Mouse (Mus musculus): Measurements from ENCODE around the gene Zbtb7b. TPM values are rescaled to one million over a fixed set of nuclear protein-coding genes. Genes with fewer than 3 reads are reported as not detected.

The Zbtb7b gene
- total and polyA plus RNA-seq, 3 experiments = 23.3 to 123 (median 34.2) TPM

- TF ChIP-seq CTCF (IDR thresholded peaks at IDR 0.05; ENCODE audit: low read depth, low read length) (no peak), TAL1 (conservative IDR thresholded peaks at IDR 0.05; ENCODE audit: low read depth, low read length) (no peak)
- Histone ChIP-seq H3K4me3 (ENCODE audit: low read depth, low read length) (no peak within 1 kb of the TSS), H3K9me3 (replicated peaks) (no peaks in the 10 kb centered on the region), H3K36me3 (replicated peaks) (peaks cover 88% of the 10 kb centered on the region), H3K27me3 (ENCODE audit: insufficient read depth, low read length) (no peaks in the 10 kb centered on the region), H3K4me1 (ENCODE audit: insufficient read depth, low read depth, low read length) (peaks cover 16% of the 10 kb centered on the region)
- ATAC-seq (ENCODE audit: extremely low read depth, insufficient number of reproducible peaks, low FRiP score, poor library complexity, severe bottlenecking) = no peak
- no peak for DNase-seq (ENCODE audit: low spot score)
These were observed 8.1 kb upstream of the Zbtb7b start, which contains the start of gene Lenep for GRCm38 (mm10) chr3:89402693-89403092. Gene Lenep (minus strand): TSS chr3:89402793.

GRCm38 (mm10) chr3:89401329-89401728 is 6.8 kb upstream of the Zbtb7b start:
- H3K4me3 ChIP-seq (ENCODE audit: low read depth, low read length) = no peak overlapping the region
- no peaks in the 10 kb centered on the region for H3K9me3 ChIP-seq (replicated peaks)
- H3K4me1 ChIP-seq (ENCODE audit: insufficient read depth, low read depth, low read length) = peaks cover 14% of the 10 kb centered on the region
- no peak for TF ChIP-seq CTCF (IDR thresholded peaks at IDR 0.05; ENCODE audit: low read depth, low read length)
- no peak for TF ChIP-seq TAL1 (conservative IDR thresholded peaks at IDR 0.05; ENCODE audit: low read depth, low read length)
- ATAC-seq (ENCODE audit: extremely low read depth, insufficient number of reproducible peaks, low FRiP score, poor library complexity, severe bottlenecking) = no peak
- no peaks in the 10 kb centered on the region for H3K27me3 ChIP-seq (ENCODE audit: insufficient read depth, low read length)
- DNase-seq (ENCODE audit: low spot score) = no peak
- peaks cover 78% of the 10 kb centered on the region for H3K36me3 ChIP-seq (replicated peaks)

- ATAC-seq (ENCODE audit: extremely low read depth, insufficient number of reproducible peaks, low FRiP score, poor library complexity, severe bottlenecking) (no peak), DNase-seq (ENCODE audit: low spot score) (no peak)
- Histone ChIP-seq H3K36me3 (replicated peaks) (peaks cover 31% of the 10 kb centered on the region), H3K9me3 (replicated peaks) (no peaks in the 10 kb centered on the region), H3K4me1 (ENCODE audit: insufficient read depth, low read depth, low read length) (peaks cover 45% of the 10 kb centered on the region), H3K27me3 (ENCODE audit: insufficient read depth, low read length) (no peaks in the 10 kb centered on the region), H3K4me3 (ENCODE audit: low read depth, low read length) (peak overlapping the region; percentile 83; the same call in 1 of the 2 replicates)
- TF ChIP-seq POLR2AphosphoS5 (IDR thresholded peaks at IDR 0.05; ENCODE audit: insufficient replicate concordance, low read depth, low read length) = no peak
- TF ChIP-seq GATA2 (IDR thresholded peaks at IDR 0.05; ENCODE audit: borderline replicate concordance, low read depth, low read length) = no peak
- TF ChIP-seq GATA1 (IDR thresholded peaks at IDR 0.05; ENCODE audit: borderline replicate concordance, low read length) = no peak
- no peak for TF ChIP-seq CTCF (IDR thresholded peaks at IDR 0.05; ENCODE audit: low read depth, low read length)
- no peak for TF ChIP-seq TAL1 (conservative IDR thresholded peaks at IDR 0.05; ENCODE audit: low read depth, low read length)
These were observed 2.1 kb upstream of the Zbtb7b start for GRCm38 (mm10) chr3:89396654-89397005.

DNA sequence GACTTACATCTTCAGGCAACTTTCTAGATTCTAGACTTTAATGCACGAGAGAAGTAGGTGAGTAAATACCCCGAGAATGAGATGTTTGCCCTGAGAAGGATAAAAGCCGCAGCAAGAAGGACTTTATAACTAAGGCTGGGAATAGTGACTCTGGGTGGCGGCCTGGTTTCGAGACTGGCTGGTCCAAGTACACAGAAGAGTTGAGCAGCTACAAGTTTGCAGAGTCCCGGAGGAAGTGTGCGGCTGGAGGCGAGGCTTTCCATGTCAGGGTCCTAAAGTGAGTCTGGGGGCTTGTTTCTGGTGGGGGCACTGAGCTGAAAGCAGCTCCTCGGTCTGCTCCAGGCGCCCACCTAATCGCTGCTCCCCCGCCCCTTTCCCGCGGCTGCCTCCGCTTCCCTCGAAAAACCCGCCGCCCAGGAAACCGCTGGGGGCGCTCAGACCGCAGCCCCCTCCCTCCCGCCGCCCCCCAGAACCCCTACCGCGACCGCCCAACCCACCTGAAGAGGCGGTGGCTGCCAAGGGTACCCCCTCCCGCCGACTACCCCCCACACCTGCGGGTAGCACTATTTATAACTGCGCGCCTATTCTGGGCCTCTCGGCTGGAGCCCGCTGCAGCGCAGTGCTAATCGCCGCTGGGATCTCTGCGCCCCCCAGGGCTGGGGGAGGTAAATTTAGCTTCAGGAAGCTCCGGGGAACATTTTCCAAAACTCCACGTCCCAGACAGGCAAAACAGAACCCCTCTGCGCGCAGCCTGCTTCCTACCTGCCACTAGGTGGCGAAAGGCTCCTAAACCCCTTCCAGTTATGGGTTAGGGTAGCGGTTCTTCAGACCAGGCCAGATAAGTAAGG is 1.5 kb upstream of the Zbtb7b start:
- H3K27me3 ChIP-seq (ENCODE audit: insufficient read depth, low read length) = no peaks in the 10 kb centered on the region
- H3K4me3 ChIP-seq (ENCODE audit: low read depth, low read length) = peak overlapping the region; percentile 83
- H3K9me3 ChIP-seq (replicated peaks) = no peaks in the 10 kb centered on the region
- H3K4me1 ChIP-seq (ENCODE audit: insufficient read depth, low read depth, low read length) = peaks cover 51% of the 10 kb centered on the region
- TF ChIP-seq CTCF (IDR thresholded peaks at IDR 0.05; ENCODE audit: low read depth, low read length) = peak; percentile 87
- no peak for TF ChIP-seq POLR2AphosphoS5 (IDR thresholded peaks at IDR 0.05; ENCODE audit: insufficient replicate concordance, low read depth, low read length)
- TF ChIP-seq TAL1 (conservative IDR thresholded peaks at IDR 0.05; ENCODE audit: low read depth, low read length) = no peak
- no peak for TF ChIP-seq GATA1 (IDR thresholded peaks at IDR 0.05; ENCODE audit: borderline replicate concordance, low read length)
- ATAC-seq (ENCODE audit: extremely low read depth, insufficient number of reproducible peaks, low FRiP score, poor library complexity, severe bottlenecking) (no peak), DNase-seq (ENCODE audit: low spot score) (peak; percentile 50)
- peaks cover 29% of the 10 kb centered on the region for H3K36me3 ChIP-seq (replicated peaks)

DNA sequence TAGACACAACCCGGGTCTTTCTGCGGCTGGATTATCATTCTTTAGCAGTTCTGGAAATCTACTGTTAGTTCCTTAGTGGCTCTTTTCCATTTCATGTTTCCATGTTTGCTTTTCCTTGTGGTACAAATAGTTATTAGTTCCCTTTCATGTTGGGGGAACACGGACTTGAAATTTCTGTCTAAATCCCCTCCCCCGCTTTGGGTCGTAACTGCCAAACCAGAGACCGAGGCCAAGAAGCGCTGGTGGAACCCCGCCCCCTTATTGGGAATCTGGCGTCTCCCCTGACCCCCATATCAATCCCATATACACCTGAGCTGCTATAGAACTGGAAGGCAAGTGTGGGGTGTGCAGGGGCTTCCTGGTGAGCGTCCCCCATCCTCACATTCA is 836 bp upstream of the Zbtb7b start:
- TF ChIP-seq POLR2AphosphoS5 (IDR thresholded peaks at IDR 0.05; ENCODE audit: insufficient replicate concordance, low read depth, low read length) (no peak), GATA1 (IDR thresholded peaks at IDR 0.05; ENCODE audit: borderline replicate concordance, low read length) (no peak), GATA2 (IDR thresholded peaks at IDR 0.05; ENCODE audit: borderline replicate concordance, low read depth, low read length) (no peak), CTCF (IDR thresholded peaks at IDR 0.05; ENCODE audit: low read depth, low read length) (no peak), TAL1 (conservative IDR thresholded peaks at IDR 0.05; ENCODE audit: low read depth, low read length) (no peak)
- H3K4me3 ChIP-seq (ENCODE audit: low read depth, low read length) = peak overlapping the region; percentile 83
- peaks cover 29% of the 10 kb centered on the region for H3K36me3 ChIP-seq (replicated peaks)
- H3K27me3 ChIP-seq (ENCODE audit: insufficient read depth, low read length) = no peaks in the 10 kb centered on the region
- H3K4me1 ChIP-seq (ENCODE audit: insufficient read depth, low read depth, low read length) = peaks cover 57% of the 10 kb centered on the region
- no peak for ATAC-seq (ENCODE audit: extremely low read depth, insufficient number of reproducible peaks, low FRiP score, poor library complexity, severe bottlenecking)
- DNase-seq (ENCODE audit: low spot score) = no peak
- no peaks in the 10 kb centered on the region for H3K9me3 ChIP-seq (replicated peaks)

DNA sequence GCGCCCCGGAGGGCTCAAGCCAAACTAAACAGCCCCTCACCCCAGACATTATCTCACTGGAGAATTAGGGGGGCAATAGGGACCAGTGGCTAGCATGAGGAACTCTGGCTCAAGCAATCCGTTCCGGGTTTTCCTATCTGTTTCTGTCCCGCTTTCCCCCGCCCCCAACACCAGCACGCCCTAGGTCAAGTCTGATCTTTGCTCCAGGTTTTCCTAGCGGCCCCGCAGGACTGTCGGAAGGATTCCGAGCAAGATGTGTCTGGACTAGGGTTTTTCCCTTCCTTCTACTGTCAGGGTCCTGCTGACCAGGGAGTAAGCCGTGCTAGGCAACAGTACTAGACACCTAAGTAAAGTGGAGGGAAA is 299 bp upstream of the Zbtb7b start:
- no peaks in the 10 kb centered on the region for H3K9me3 ChIP-seq (replicated peaks)
- H3K27me3 ChIP-seq (ENCODE audit: insufficient read depth, low read length) = no peaks in the 10 kb centered on the region
- peaks cover 62% of the 10 kb centered on the region for H3K4me1 ChIP-seq (ENCODE audit: insufficient read depth, low read depth, low read length)
- DNase-seq (ENCODE audit: low spot score) = no peak
- no peak for ATAC-seq (ENCODE audit: extremely low read depth, insufficient number of reproducible peaks, low FRiP score, poor library complexity, severe bottlenecking)
- H3K36me3 ChIP-seq (replicated peaks) = peaks cover 29% of the 10 kb centered on the region
- TF ChIP-seq GATA2 (IDR thresholded peaks at IDR 0.05; ENCODE audit: borderline replicate concordance, low read depth, low read length) (no peak), CTCF (IDR thresholded peaks at IDR 0.05; ENCODE audit: low read depth, low read length) (no peak), POLR2AphosphoS5 (IDR thresholded peaks at IDR 0.05; ENCODE audit: insufficient replicate concordance, low read depth, low read length) (no peak), TAL1 (conservative IDR thresholded peaks at IDR 0.05; ENCODE audit: low read depth, low read length) (no peak), GATA1 (IDR thresholded peaks at IDR 0.05; ENCODE audit: borderline replicate concordance, low read length) (no peak)
- peak overlapping the region; percentile 83 for H3K4me3 ChIP-seq (ENCODE audit: low read depth, low read length)
